ENCODE assay signal across 28 mouse cellular contexts in genomic region chr19:44382682-44383321, GRCm38 (mm10). TPM values are rescaled to one million over a fixed set of nuclear protein-coding genes. Genes with fewer than 3 reads are reported as not detected.
DNase-seq lines count a peak whose midpoint lies in the region; TF ChIP-seq lines count a peak whose summit lies in the region.
"Had no signal": no experiment of that assay in that cellular context is flagged by ENCODE, and none has a peak within 500 bp of the region (broad histone marks: within the 10 kb centered on the region; RNA-seq: fewer than 3 reads in every experiment).

No protein-coding gene starts in this region.

- TF ChIP-seq POLR2A in spleen, adult 2 months (IDR thresholded peaks at IDR 0.05; ENCODE audit: low read depth, low read length), result no peak

- DNase-seq in adrenal gland, adult 18-20 months (ENCODE audit: low spot score in 2 of 2), result peak; percentile 18 to 32
- no peak for DNase-seq in adrenal gland, postnatal 4 days (ENCODE audit: low spot score in 2 of 2)
- DNase-seq in spleen, adult 2 months (ENCODE audit: low read depth in 1 of 2, low spot score in 2 of 2), result peak; percentile 60 to 90
- no peak for DNase-seq in spleen, postnatal 14 days (ENCODE audit: low spot score in 2 of 2)
- peak; percentile 37 for DNase-seq in brain, adult 2 months (ENCODE audit: low read depth, low spot score)
- no peak for DNase-seq in testis, postnatal 10 days (ENCODE audit: low spot score)
- DNase-seq in cerebellum, adult 11 months, result no peak
- DNase-seq: cerebellum, adult 11-12 months; cerebellum, postnatal 25 days; forebrain, postnatal 0 days; gastrocnemius, postnatal 36 days; heart, adult 2 months; heart, postnatal 36 days; kidney, adult 11 months; kidney, postnatal 4 days; layer of hippocampus, adult 9-11 months; liver, embryonic 13.5 days; lung, adult 2 months; lung, postnatal 14 days; midbrain, embryonic 14.5 days; right cerebral cortex, postnatal 14 days; thymus, adult 2 months; thymus, postnatal 4 days had no signal

- H3K4me1 ChIP-seq in spleen, adult 2 months (ENCODE audit: control insufficient read depth, insufficient read depth, insufficient read length), result peaks cover 37% of the 10 kb centered on the region; the same call in 1 of the 2 replicates

- H3K27ac ChIP-seq in spleen, adult 2 months (ENCODE audit: insufficient read depth, low read length), result peak overlapping the region; percentile 89
- H3K27ac ChIP-seq: embryonic facial prominence, embryonic 12.5 days; heart, adult 2 months; hindbrain, embryonic 13.5 days; kidney, embryonic 15.5 days; liver, embryonic 13.5 days; neural tube, embryonic 12.5 days had no signal

- TF ChIP-seq CTCF in spleen, adult 2 months (IDR thresholded peaks at IDR 0.05; ENCODE audit: extremely low read depth, insufficient read depth, insufficient read length, insufficient replicate concordance), result no peak

- 53% methylated on average over 12 of the region's 12 CpGs for WGBS in spleen, adult 2 months

- H3K4me3 ChIP-seq in spleen, adult 2 months (ENCODE audit: extremely low read depth, insufficient read depth, insufficient read length), result no peak overlapping the region
- H3K4me3 ChIP-seq: embryonic facial prominence, embryonic 12.5 days; heart, adult 2 months; hindbrain, embryonic 13.5 days; kidney, embryonic 15.5 days; liver, embryonic 13.5 days; neural tube, embryonic 12.5 days had no signal

- no peaks in the 10 kb centered on the region for H3K27me3 ChIP-seq in spleen, adult 2 months (ENCODE audit: control insufficient read depth, insufficient read depth, low read length)
- H3K27me3 ChIP-seq: embryonic facial prominence, embryonic 12.5 days; hindbrain, embryonic 13.5 days; kidney, embryonic 15.5 days; liver, embryonic 13.5 days; neural tube, embryonic 12.5 days had no signal

- H3K36me3 ChIP-seq in spleen, adult 2 months (ENCODE audit: control insufficient read depth, insufficient read depth, low read length), result no peaks in the 10 kb centered on the region
- H3K36me3 ChIP-seq: embryonic facial prominence, embryonic 12.5 days; hindbrain, embryonic 13.5 days; kidney, embryonic 15.5 days; liver, embryonic 13.5 days; neural tube, embryonic 12.5 days had no signal

RNA-seq across cellular contexts. Expression of gene Scd1, which starts 24.9 kb away (rescaled TPM):
- total RNA-seq in adrenal gland, adult 18-20 months (2021), result over 10,000 TPM in 1 of 2 experiments, 1,000 to 10,000 TPM in 1; 1,926 to 12,846 TPM
- 100 to 1,000 TPM; 121 to 159 TPM for total RNA-seq in adrenal gland, postnatal 4 days (2021)
- polyA plus RNA-seq in spleen, adult 2 months (2012; rRNA removed), result 251 and 307 TPM in 2 replicates

RNA-seq across cellular contexts. Expression of gene Scd4, which starts 49.9 kb away (rescaled TPM):
- total RNA-seq in adrenal gland, adult 18-20 months (2021), result 10 to 100 TPM in 1 of 2 experiments, 1 to 10 TPM in 1; 5.2 to 15.0 TPM
- total RNA-seq in adrenal gland, postnatal 4 days (2021), result 1 to 10 TPM; 2.0 to 2.2 TPM
- 0.20 TPM in 2 replicates for polyA plus RNA-seq in spleen, adult 2 months (2012; rRNA removed)
- polyA plus RNA-seq: forebrain, embryonic 11.5 days had no signal

Comparison
In these comparisons a context has a peak if more than half of its experiments do, and no peak if none do; other contexts are left out.
1. DNase-seq: peak in adrenal gland, adult 18-20 months (2 of 2), spleen, adult 2 months (2 of 2) and brain, adult 2 months (single experiment); none in adrenal gland, postnatal 4 days (0 of 2), spleen, postnatal 14 days (0 of 2), testis, postnatal 10 days (single experiment) and cerebellum, adult 11 months (single experiment).
2. RNA of gene Scd1, which starts 24.9 kb away (total RNA-seq): 1,926 to 12,846 TPM in adrenal gland, adult 18-20 months; 121 to 159 TPM in adrenal gland, postnatal 4 days; every median in the first group is over 10 times any median in the second.